Mouse (Mus musculus) stomach, embryonic 14.5 days (tissue): ENCODE results near the gene Lingo1. TPM values are rescaled to one million over a fixed set of nuclear protein-coding genes. Genes with fewer than 3 reads are reported as not detected.

ENCODE experiments used
- ATAC-seq: fragments of 200-750 bp; cut with Nextera tagmentation; 2 replicates; pipeline ENCODE4 v1.8.0; 2017; ENCODE audit warnings: low read depth, moderate TSS enrichment; ENCODE audit not compliant: insufficient number of reproducible peaks, insufficient read depth, low FRiP score
- H3K27ac ChIP-seq: fragments of 300-500 bp; sonication (generic); 2 replicates; pipeline ENCODE4 v1.5.1; 2014; ENCODE audit warnings: mild to moderate bottlenecking, low read length, moderate library complexity, mixed read lengths
- H3K27me3 ChIP-seq: fragments of 300-500 bp; sonication (generic); 2 replicates; pipeline ENCODE4 v1.6.1; 2014; ENCODE audit warnings: low read length, control low read depth, mixed read lengths; ENCODE audit not compliant: control insufficient read depth, insufficient read depth
- H3K36me3 ChIP-seq: fragments of 300-500 bp; sonication (generic); 2 replicates; pipeline ENCODE4 v1.6.1; 2014; ENCODE audit warnings: mild to moderate bottlenecking, control low read depth, low read length, moderate library complexity, mixed read lengths; ENCODE audit not compliant: control insufficient read depth, insufficient read depth
- H3K4me1 ChIP-seq: fragments of 300-500 bp; sonication (generic); 2 replicates; pipeline ENCODE4 v1.6.1; 2014; ENCODE audit warnings: low read length, control low read depth, mixed read lengths; ENCODE audit not compliant: control insufficient read depth, insufficient read depth
- H3K4me2 ChIP-seq: fragments of 300-500 bp; sonication (generic); replicated peaks from 2 replicates; pipeline ENCODE4 v1.6.1; 2014; ENCODE audit warnings: low read depth, low read length, control low read depth
- H3K4me3 ChIP-seq: fragments of 300-500 bp; sonication (generic); 2 replicates; pipeline ENCODE4 v1.5.1; 2014; ENCODE audit warnings: low read depth, low read length, control low read depth
- H3K9ac ChIP-seq: fragments of 300-500 bp; sonication (generic); replicated peaks from 2 replicates; pipeline ENCODE4 v1.6.1; 2014; ENCODE audit warnings: low read depth, mild to moderate bottlenecking, control low read depth, low read length, moderate library complexity, mixed read lengths
- H3K9me3 ChIP-seq: fragments of 300-500 bp; sonication (generic); 2 replicates; pipeline ENCODE4 v1.6.1; 2016; ENCODE audit warnings: low read depth, low read length, control low read depth; ENCODE audit not compliant: control insufficient read depth
- WGBS: fragments of 180-500 bp; shearing (Covaris S2); extraction: QIAGEN DNeasy Blood & Tissue Kit; methylation state at CpG from one replicate; pipeline ENCODE4 v1.1.7; 2014; 5-methylcytosine and 5-hydroxymethylcytosine counted together
- polyA plus RNA-seq: library from polyadenylated mRNA; unstranded; fragments of >200 nt; fragmentation: Nextera tagmentation; extraction: Ambion mirVana; gene quantifications from 2 replicates; pipeline ENCODE4 v1.2.1, GENCODE M21; 2014

Gene Lingo1
- polyA plus RNA-seq, 1 experiment from 2014 or later: 3.0 TPM

- no peak overlapping the region for H3K4me2 ChIP-seq
- ATAC-seq: no peak
- no peak overlapping the region for H3K9ac ChIP-seq
- 19% methylated on average over 2 of the region's 2 CpGs for WGBS
- no peak overlapping the region for H3K27ac ChIP-seq
- no peaks in the 10 kb centered on the region for H3K9me3 ChIP-seq
- H3K4me3 ChIP-seq: no peak overlapping the region
- no peaks in the 10 kb centered on the region for H3K36me3 ChIP-seq
- H3K4me1 ChIP-seq: peaks cover 5% of the 10 kb centered on the region
- H3K27me3 ChIP-seq: no peaks in the 10 kb centered on the region
Observed at GRCm38 (mm10) chr9:56725814-56726213, 70.5 kb downstream of the Lingo1 start.

DNA sequence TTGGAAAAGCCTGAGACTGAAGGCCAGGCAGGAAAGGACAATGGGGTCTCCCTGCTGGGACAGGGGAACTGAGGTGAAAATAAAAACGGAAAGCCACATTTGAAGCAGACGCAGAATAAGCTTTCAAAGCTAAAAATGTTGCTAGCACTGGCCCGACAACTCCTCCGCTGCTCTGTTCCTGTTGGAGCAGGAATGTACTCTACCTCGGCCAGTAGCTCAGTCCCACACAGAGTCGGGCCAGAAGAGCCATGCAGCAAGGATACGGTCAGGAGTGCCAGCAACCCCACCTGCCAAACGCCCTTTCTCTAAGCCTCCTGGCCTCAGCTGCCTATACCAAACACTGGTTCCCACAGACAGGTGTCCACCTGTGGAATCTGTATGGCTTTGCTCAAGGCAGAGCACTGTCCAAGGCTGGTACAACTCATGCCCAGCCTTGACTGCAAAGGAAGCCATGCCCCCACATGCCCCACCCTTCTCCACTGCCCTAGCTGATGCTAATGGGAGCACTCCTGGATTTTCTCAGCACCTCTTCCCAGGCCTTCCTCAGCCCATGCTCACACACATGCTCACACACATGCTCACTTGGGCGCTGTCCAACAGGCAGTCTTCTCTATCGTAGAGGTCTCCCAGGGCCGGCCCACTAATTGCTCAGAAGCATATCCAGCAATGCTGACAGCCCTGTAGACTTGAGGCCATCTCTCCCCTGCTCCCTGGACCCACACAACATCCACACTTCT is 74.0 kb downstream of the Lingo1 start:
- Histone ChIP-seq H3K27me3 (no peaks in the 10 kb centered on the region), H3K9ac (no peak overlapping the region), H3K36me3 (no peaks in the 10 kb centered on the region), H3K4me2 (no peak overlapping the region), H3K27ac (no peak overlapping the region), H3K9me3 (no peaks in the 10 kb centered on the region), H3K4me3 (no peak overlapping the region), H3K4me1 (no peaks in the 10 kb centered on the region)
- ATAC-seq: no peak
- 70% methylated on average over 11 of the region's 11 CpGs for WGBS

DNA sequence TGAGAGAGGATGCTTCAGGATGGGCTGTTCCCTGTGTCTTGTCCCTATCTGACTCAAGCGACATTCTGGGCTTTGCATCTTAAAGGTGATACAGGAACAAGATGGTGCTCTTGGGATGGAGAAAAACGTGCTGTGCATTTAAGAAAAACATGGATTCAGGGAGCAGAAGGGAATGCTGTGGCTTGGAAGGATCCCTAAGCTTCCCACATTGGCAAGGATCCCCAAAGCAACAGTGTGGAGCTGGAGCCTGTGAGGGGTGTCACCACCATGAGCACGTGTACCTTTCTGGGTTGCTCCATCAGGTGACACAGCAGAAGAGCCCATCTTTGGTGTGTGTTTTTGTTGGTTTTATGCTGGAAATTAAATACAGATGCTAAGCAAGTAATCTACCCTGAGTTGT is 77.3 kb downstream of the Lingo1 start:
- no peak overlapping the region for H3K9ac ChIP-seq
- no peaks in the 10 kb centered on the region for H3K27me3 ChIP-seq
- no peak overlapping the region for H3K4me3 ChIP-seq
- no peak overlapping the region for H3K27ac ChIP-seq
- no peak for ATAC-seq
- WGBS: 77% methylated on average over 3 of the region's 3 CpGs
- no peaks in the 10 kb centered on the region for H3K4me1 ChIP-seq
- no peaks in the 10 kb centered on the region for H3K9me3 ChIP-seq
- no peaks in the 10 kb centered on the region for H3K36me3 ChIP-seq
- no peak overlapping the region for H3K4me2 ChIP-seq

DNA sequence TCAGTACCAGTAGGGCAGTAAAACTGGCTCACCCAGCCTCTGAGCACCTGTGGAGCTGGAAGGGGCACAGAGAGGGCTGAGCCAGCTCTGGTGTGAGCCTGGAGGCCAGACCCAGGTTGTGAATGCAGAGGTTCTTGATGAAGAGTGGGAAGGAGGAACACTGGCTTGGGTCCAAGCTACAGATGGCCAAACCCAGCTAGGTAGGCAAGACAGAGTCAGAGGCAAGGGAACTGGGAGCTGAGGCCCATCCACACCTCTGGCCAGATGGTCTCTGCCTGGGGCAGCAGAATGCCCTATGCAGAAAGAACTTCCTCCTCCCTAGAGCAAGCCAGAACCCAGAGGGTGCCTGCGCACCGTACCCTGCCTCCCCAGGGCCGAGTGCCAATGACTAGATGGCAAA is 79.7 kb downstream of the Lingo1 start:
- no peak for ATAC-seq
- no peak overlapping the region for H3K9ac ChIP-seq
- no peak overlapping the region for H3K4me3 ChIP-seq
- no peaks in the 10 kb centered on the region for H3K4me1 ChIP-seq
- WGBS: 83% methylated on average over 3 of the region's 3 CpGs
- H3K27me3 ChIP-seq: no peaks in the 10 kb centered on the region
- no peaks in the 10 kb centered on the region for H3K36me3 ChIP-seq
- H3K27ac ChIP-seq: no peak overlapping the region
- H3K9me3 ChIP-seq: no peaks in the 10 kb centered on the region
- no peak overlapping the region for H3K4me2 ChIP-seq

GRCm38 (mm10) chr9:56716066-56716465 is 80.2 kb downstream of the Lingo1 start:
- Histone ChIP-seq H3K9ac (no peak overlapping the region), H3K9me3 (no peaks in the 10 kb centered on the region), H3K4me3 (no peak overlapping the region), H3K27ac (no peak overlapping the region), H3K36me3 (no peaks in the 10 kb centered on the region), H3K4me1 (no peaks in the 10 kb centered on the region), H3K27me3 (no peaks in the 10 kb centered on the region), H3K4me2 (no peak overlapping the region)
- WGBS: 84% methylated on average over 3 of the region's 3 CpGs
- no peak for ATAC-seq

DNA sequence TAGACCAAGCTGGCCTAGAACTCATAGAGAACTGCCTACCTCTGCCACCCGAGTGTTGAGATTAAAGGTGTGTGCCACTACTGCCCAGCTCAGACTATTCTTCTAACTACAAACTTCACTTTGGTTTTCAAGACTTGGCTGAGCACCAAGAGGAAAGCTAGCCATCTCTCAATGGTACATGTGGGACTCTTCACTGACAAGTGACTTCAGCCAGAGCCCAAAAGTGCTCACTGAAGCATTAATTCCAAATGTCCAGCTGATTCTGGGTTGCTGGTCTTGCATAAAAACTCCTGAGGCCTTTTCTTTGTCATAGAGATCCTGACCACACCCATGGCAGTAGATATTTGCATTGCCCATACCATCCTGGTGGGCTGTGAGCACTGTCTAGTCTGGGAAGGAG is 81.9 kb downstream of the Lingo1 start:
- H3K27me3 ChIP-seq: no peaks in the 10 kb centered on the region
- 73% methylated on average over 1 of the region's 1 CpGs for WGBS
- no peaks in the 10 kb centered on the region for H3K36me3 ChIP-seq
- no peaks in the 10 kb centered on the region for H3K4me1 ChIP-seq
- no peak for ATAC-seq
- H3K4me3 ChIP-seq: no peak overlapping the region
- no peak overlapping the region for H3K27ac ChIP-seq
- no peaks in the 10 kb centered on the region for H3K9me3 ChIP-seq
- H3K9ac ChIP-seq: no peak overlapping the region
- no peak overlapping the region for H3K4me2 ChIP-seq

GRCm38 (mm10) chr9:56712667-56713369 is 83.5 kb downstream of the Lingo1 start:
- H3K4me2 ChIP-seq: no peak overlapping the region
- no peak overlapping the region for H3K27ac ChIP-seq
- no peaks in the 10 kb centered on the region for H3K36me3 ChIP-seq
- H3K27me3 ChIP-seq: no peaks in the 10 kb centered on the region
- no peak overlapping the region for H3K4me3 ChIP-seq
- no peak overlapping the region for H3K9ac ChIP-seq
- no peaks in the 10 kb centered on the region for H3K9me3 ChIP-seq
- no peak for ATAC-seq
- H3K4me1 ChIP-seq: no peaks in the 10 kb centered on the region
- 67% methylated on average over 14 of the region's 14 CpGs for WGBS

GRCm38 (mm10) chr9:56710958-56711357 is 85.3 kb downstream of the Lingo1 start:
- Histone ChIP-seq H3K4me1 (no peaks in the 10 kb centered on the region), H3K9me3 (no peaks in the 10 kb centered on the region), H3K4me2 (no peak overlapping the region), H3K27ac (no peak overlapping the region), H3K9ac (no peak overlapping the region), H3K36me3 (no peaks in the 10 kb centered on the region), H3K4me3 (no peak overlapping the region), H3K27me3 (no peaks in the 10 kb centered on the region)
- no peak for ATAC-seq
- WGBS: 71% methylated on average over 6 of the region's 6 CpGs
